Mouse (Mus musculus): ENCODE results near the gene Pisd.

Gene Pisd

GRCm38 (mm10) chr5:32711485-32711884 is 74.0 kb downstream of the Pisd start:
- no peak for DNase-seq (ENCODE audit: low read depth)

GRCm38 (mm10) chr5:32706226-32706780 is 79.1 kb downstream of the Pisd start:
- DNase-seq (ENCODE audit: low read depth), result no peak

GRCm38 (mm10) chr5:32697208-32697867 is 88.1 kb downstream of the Pisd start:
- DNase-seq (ENCODE audit: low read depth), result no peak

- DNase-seq (ENCODE audit: low read depth), result no peak
Measured at GRCm38 (mm10) chr5:32693411-32693810, 92.0 kb downstream of the Pisd start.

All from induced T-regulatory cell, adult 2 months (primary cell).